Mouse (Mus musculus) embryonic stem cell, embryonic (primary cell): ENCODE measurements around the gene Lif.

Source experiments
- CTCF ChIA-PET, 4 experiments: fragments of 300-600 bp in 2 of 4; fragments of 350-600 bp in 2 of 4; sonication (Branson Sonifier 250); formaldehyde crosslinking; loops; one replicate each; lab custom pipeline; 2022; ENCODE audit warnings: inconsistent platforms in 2 of 4; lab: Charles Lee
- POLR2A ChIA-PET, 4 experiments: fragments of 300-600 bp in 2 of 4; fragments of 350-600 bp in 2 of 4; sonication (Branson Sonifier 250); formaldehyde crosslinking; loops; one replicate each; lab custom pipeline; 2022; ENCODE audit warnings: antibody characterized with exemption in 4 of 4, inconsistent platforms in 1 of 4; lab: Charles Lee

Gene Lif

DNA sequence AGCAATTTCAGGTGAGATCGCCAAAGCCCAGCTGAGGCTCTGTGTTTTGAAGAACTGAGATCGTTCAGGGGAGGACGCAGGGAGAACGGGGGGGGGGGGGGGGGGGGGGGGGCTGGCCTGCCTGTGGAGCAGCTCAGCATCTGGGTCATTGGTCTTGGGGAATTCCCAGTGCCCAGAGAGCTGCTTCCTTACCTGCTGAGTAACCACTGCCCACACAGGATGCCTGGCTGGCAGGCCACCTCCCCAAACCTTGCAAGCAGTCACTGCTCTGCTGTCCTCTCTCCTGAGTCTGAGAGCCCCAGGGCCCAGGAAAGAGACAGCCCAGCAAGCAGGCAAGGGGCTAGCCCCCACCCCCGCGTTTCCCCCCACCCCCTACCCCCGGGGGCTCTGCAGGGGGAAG, 5.5 kb downstream of the Lif start:
- CTCF ChIA-PET = interaction anchor here in 3 of 4 experiments (0.5 to 2.6 kb wide), 11 partner anchors 8 to 1119 kb away, joined by 3 to 34 read pairs (median 3); partner anchors contain the start of gene Rnf215 (in 1 of the 3)
- POLR2A ChIA-PET = interaction anchor here in 3 of 4 experiments (0.6 to 3.4 kb wide), 8 partner anchors 8 to 124 kb away, joined by 3 to 17 read pairs (median 4); no protein-coding TSS in a partner anchor

DNA sequence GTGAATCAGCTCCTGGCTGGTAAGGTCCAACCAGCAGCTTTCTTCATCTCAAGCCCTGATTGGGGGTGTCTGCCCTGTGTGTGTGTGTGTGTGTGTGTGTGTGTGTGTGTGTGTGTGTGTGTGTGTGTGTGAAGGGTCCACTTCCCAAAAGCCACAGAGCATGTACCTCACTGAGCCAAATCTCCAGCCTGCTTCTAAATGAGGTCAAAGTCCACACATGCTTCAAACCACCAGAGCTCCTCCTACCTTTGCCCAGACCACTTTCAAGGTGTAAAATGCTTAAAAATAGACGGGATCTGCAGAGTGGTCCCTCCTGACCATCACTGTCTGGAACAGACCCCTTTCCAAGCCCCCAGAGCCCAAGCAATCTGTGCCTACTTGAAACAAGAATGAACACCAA, 5.9 kb downstream of the Lif start:
- ChIA-PET CTCF (interaction anchor here in 3 of 4 experiments (0.5 to 1.4 kb wide), 9 partner anchors 35 to 1118 kb away, joined by 3 to 6 read pairs (median 3); no protein-coding TSS in a partner anchor), POLR2A (interaction anchor here in 3 of 4 experiments (0.6 to 2.6 kb wide), 11 partner anchors 8 to 197 kb away, joined by 3 to 10 read pairs (median 3); partner anchors contain the start of gene Rnf215 (in 1 of the 3))

DNA sequence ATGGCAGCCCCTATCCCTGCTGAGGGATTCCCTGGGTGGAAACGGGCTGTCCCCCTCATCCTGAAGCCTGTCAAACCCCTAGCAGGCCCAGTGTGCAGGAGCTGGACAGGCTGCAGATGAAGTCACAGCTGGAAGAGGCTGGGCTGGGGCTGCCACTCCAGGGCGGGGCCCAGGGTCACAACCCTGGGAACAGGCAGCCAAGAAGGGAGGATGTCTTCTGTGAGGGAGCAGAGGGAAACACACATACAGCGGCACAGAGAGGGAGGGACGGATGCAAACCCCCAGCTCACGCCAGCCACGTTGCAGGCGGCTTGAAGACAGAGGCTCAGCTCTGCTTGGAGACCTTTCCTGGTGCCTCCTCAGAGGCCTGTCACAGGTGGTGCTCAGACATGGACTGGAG, 6.7 kb downstream of the Lif start:
- ChIA-PET POLR2A (interaction anchor here (0.6 to 2.6 kb wide), 7 partner anchors 17 to 197 kb away, joined by 3 to 10 read pairs (median 4); partner anchors contain the start of gene Rnf215 (in 1 of the 4)), CTCF (interaction anchor here in 3 of 4 experiments (0.5 to 1.4 kb wide), 7 partner anchors 45 to 164 kb away, joined by 3 to 4 read pairs (median 3); no protein-coding TSS in a partner anchor)

DNA sequence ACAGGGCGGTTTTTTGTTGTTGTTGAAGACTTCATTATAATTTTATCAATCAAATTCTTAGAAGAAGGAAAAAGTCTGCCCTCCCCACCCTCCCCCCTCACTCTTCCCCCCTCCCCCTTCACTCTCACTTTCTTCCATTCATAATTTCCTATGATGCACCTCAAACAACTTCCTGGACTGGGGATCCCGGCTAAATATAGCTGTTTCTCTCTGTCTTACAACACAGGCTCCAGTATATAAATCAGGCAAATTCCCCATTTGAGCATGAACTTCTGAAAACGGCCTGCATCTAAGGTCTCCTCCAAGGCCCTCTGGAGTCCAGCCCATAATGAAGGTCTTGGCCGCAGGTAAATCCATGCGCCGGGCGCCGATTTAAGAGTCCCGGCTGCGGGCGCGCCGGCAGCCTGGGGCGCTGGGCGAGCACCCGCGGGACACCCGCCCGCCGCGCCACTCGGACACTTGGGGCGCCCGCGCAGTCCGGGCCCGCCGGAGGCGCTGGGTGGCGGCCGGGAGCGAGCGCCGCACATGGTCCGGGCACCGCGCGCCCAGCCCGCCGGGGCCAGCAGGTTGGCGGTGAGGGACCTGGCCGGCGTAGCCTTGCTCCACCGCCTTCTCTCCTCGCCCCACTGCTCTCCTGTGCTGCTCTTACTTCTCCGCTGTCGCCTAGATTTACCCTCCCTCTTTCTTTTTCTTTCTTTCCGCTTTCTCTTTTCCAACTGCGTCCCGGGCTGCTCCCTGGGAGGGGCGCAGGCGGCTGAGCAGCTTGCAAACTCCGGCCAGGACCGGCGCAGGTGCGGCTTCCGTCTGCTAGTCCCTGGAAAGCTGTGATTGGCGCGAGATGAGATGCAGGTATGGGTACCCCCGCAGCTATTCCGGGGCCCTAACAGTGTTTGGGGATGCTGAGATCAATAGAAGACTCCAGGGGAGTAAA, 9.2 kb downstream of the Lif start:
- CTCF ChIA-PET = interaction anchor here (0.7 to 2.1 kb wide), 9 partner anchors 8 to 172 kb away, joined by 3 to 15 read pairs (median 4); partner anchors contain the start of gene Lif (in 1 of the 4)
- POLR2A ChIA-PET = interaction anchor here (0.5 to 2.7 kb wide), 45 partner anchors 8 to 1087 kb away, joined by 3 to 9 read pairs (median 4); partner anchors contain the start of genes Gas2l1 (in 1 of the 4), Lif (in 1 of the 4), Nf2 (in 1 of the 4) and Sec14l2 (in 1 of the 4)

DNA sequence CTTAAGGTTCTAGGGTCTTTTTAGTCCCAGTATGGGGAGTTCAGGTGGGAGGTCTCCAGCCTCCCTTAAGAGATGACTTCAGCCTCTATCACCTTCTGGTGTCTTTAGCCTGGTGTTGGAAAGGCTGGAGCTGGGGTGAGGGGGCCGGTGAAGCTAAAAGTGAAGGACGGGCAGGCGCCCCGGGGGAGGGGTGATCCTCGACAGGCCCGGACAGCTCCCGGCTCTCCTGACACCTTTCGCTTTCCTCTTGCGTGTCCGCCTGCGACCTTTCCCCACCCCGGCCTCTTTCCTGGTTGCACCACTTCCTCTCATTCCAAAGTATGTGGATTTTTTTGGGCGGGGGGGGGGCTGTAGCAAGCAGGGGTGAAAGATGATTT, 9.8 kb downstream of the Lif start:
- ChIA-PET POLR2A (interaction anchor here (0.5 to 2.7 kb wide), 44 partner anchors 8 to 1088 kb away, joined by 3 to 9 read pairs (median 4); partner anchors contain the start of genes Gas2l1 (in 1 of the 4), Lif (in 1 of the 4), Nf2 (in 1 of the 4) and Sec14l2 (in 1 of the 4)), CTCF (interaction anchor here (0.6 to 2.1 kb wide), 10 partner anchors 8 to 173 kb away, joined by 3 to 15 read pairs (median 3); partner anchors contain the start of gene Lif (in 1 of the 4))

DNA sequence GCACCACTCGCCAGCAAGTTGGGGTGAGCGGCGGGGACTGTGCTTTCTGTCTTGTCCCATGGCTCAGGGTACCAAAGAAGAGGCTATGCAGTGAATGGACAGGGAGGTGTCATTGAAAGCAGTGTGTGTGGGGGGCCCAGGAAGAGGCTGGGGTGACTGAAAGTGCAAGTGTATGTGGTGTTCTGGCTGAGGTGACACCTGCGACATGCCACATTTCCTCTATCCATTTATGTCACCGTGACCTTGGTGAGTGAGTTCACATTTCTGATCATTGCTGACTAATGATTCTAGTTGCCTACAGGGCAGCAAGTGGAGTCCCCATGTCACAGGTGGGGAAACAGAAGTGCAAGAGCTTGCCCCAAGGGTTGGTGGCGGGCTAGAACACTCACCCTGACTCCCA, 11.1 kb downstream of the Lif start:
- CTCF ChIA-PET = interaction anchor here in 3 of 4 experiments (1.3 to 3.4 kb wide), 3 partner anchors 9 to 10 kb away, joined by 5 to 25 read pairs (median 5); no protein-coding TSS in a partner anchor
- POLR2A ChIA-PET = interaction anchor here in 2 of 4 experiments (1.1 to 3.2 kb wide), 4 partner anchors 14 to 53 kb away, joined by 3 to 33 read pairs (median 6); no protein-coding TSS in a partner anchor

DNA sequence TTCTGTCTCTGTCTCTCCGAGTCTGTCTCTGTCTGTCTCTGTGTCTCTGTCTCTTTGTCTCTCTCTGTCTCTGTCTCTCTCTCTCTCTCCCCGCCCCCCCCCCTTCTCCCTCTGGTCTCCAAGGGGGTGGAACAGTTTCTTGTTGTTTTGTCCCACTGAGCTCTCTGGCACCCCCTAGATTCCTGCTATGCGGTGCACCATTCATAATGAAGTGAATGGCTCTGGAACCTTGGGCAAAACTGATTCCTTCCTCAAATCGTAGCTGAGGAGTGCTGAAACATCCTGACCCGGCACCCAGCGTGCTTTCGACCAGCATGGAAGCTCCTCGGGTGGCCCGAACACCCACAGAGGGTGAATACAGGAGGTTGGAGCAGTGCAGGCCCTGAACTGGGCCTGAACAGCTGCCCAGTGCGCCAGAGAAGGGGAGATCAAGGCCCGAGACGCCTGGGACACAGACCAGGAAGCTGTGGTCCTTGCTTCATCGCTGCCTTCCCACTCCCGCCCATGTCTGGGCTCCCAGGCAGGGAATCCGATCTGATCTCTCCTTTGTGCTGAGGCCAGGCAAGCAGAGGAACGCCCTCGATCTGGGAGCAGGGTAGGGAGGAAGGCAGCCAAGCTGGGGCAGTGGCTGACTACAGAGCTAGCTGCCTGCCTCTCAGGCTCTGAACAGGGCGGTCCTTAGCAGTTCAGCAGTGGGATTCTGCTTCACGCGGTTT, 13.5 kb downstream of the Lif start:
- ChIA-PET CTCF (interaction anchor here (0.6 to 3.4 kb wide), 97 partner anchors 8 to 1586 kb away, joined by 3 to 35 read pairs (median 5); partner anchors contain the start of genes Hormad2 (in 1 of the 4), Lif (in 1 of the 4), Nf2 (in 1 of the 4) and Rnf215 (in 1 of the 4)), POLR2A (interaction anchor here (0.5 to 3.2 kb wide), 60 partner anchors 8 to 1577 kb away, joined by 3 to 33 read pairs (median 4); partner anchors contain the start of genes Castor1 (in 1 of the 4), Nipsnap1 (in 1 of the 4) and Sec14l2 (in 1 of the 4))

DNA sequence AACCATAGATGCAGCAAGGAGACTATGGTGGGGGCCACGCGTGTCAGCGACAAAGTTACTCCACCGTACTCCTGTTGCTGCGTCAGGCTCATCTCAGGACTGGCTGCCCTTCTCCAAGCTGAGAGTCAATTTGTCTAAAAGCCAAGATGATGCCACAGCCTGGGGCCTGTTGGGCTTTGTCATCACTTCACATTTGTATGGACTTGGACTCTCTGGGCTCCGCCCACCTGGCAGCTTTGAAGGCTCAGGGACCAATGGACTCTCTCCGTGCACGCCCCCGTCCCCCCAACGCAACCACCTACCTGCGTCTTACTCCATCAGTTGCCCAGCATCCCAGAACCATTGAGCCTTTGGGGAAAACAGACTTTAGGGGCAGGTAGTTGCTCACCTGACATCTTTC, 14.2 kb downstream of the Lif start:
- ChIA-PET CTCF (interaction anchor here (0.7 to 3.4 kb wide), 38 partner anchors 8 to 550 kb away, joined by 3 to 35 read pairs (median 6); partner anchors contain the start of genes Hormad2 (in 1 of the 4), Lif (in 1 of the 4) and Rnf215 (in 1 of the 4)), POLR2A (interaction anchor here (0.6 to 3.2 kb wide), 38 partner anchors 8 to 602 kb away, joined by 3 to 33 read pairs (median 5); partner anchors contain the start of genes Castor1 (in 1 of the 4), Nipsnap1 (in 1 of the 4) and Sec14l2 (in 1 of the 4))

DNA sequence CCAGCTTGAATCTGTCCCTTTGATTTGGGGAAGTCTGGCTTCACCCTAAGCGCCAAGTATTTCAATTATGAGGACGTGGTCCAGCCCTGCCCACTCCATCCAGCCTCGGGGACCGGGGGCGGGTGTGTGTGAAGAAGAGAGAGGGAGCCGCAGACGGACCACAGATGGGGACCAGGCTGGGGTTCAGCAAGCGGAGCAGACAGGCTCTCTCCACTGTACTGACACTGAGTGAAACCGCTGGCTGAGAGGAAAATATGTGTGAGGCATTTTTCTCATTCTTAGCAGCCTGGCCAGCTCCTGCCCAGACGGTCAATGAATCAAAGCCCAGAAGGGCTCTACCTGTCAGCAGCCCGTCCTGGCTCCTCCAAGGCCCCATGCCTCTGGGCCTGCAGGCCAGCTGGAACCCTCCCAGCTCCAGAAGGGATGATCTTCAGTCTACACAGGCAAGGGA, 19.1 kb downstream of the Lif start:
- POLR2A ChIA-PET = interaction anchor here in 2 of 4 experiments (1.0 to 1.2 kb wide), 3 partner anchors 8 to 90 kb away, joined by 3 to 4 read pairs (median 3); partner anchors contain the start of gene Tbc1d10a (in 1 of the 2)
- CTCF ChIA-PET = interaction anchor here in 3 of 4 experiments (0.5 to 1.8 kb wide), 4 partner anchors 15 to 545 kb away, joined by 3 to 11 read pairs (median 5); no protein-coding TSS in a partner anchor

DNA sequence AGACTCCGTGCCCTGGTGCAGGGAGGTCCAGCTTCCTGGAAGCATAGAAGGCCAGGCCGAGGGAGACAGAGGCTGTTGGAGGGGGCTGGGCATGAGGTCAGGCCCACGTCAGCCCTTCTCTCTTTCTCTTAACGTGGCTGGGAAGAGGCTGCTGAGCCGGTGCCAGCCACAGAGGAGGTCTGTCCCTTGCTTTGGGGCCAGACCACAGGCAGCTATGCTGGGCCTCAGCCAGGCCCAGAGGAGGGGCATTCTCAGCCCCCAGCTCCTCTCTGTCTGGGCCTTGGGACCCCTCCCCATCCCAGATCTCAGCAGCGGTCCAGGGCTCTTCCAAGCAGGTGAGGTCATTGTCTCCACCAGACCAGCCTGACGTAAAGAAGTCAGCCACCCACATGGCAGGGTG, 22.6 kb downstream of the Lif start:
- POLR2A ChIA-PET = interaction anchor here in 3 of 4 experiments (0.7 to 3.1 kb wide), 7 partner anchors 9 to 411 kb away, joined by 3 to 18 read pairs (median 5); no protein-coding TSS in a partner anchor

DNA sequence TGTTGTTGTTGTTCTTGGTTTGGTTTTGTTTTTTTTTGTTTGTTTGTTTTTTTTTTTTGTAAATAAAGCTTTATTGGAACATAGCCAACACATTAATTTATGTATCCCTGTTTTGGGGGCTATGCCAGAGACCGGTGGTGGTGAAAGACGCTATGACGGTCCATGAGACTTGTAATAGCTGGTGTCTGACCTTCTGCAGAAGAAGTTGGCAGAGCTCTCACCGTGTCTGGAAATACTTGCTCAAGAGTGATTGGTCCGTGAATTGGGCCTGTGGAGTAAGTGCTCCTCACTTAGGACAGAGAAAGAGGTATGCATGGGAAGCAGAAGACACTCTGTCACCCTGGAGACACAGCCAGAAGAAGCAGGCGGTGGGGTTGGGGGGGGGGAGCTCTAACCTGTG, 24.5 kb downstream of the Lif start:
- POLR2A ChIA-PET = interaction anchor here in 3 of 4 experiments (0.7 to 3.2 kb wide), 7 partner anchors 11 to 31 kb away, joined by 3 to 33 read pairs (median 3); no protein-coding TSS in a partner anchor
- CTCF ChIA-PET = interaction anchor here (0.8 to 1.6 kb wide), 6 partner anchors 11 to 44 kb away, joined by 3 to 23 read pairs (median 6); no protein-coding TSS in a partner anchor

More for the DNA sequence above, 22.6 kb downstream of the Lif start:
- CTCF ChIA-PET = interaction anchor here in 2 of 4 experiments (1.1 to 2.2 kb wide), 7 partner anchors 9 to 21 kb away, joined by 3 to 15 read pairs (median 4); no protein-coding TSS in a partner anchor

DNA sequence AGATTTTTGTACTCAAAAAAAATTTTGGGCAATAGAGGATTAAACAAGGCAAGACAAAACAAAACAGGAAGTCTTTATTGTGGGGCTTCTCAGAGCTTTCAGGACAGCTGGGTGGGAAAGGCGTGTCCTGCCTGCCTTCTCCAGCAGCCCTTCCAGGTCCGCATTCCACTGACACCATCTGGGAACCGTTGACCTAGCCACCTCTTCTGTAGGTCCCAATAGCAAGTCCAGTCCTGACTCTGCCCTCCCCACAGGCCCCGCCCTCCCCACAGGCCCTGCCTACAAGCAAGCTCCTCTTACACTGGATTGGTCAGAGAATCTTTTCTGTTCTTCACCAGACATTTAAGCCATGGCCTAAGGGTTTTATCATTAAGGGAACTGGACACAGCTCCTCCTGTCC, 26.3 kb downstream of the Lif start:
- CTCF ChIA-PET = interaction anchor here (0.6 to 1.3 kb wide), 11 partner anchors 9 to 345 kb away, joined by 3 to 13 read pairs (median 4); no protein-coding TSS in a partner anchor

DNA sequence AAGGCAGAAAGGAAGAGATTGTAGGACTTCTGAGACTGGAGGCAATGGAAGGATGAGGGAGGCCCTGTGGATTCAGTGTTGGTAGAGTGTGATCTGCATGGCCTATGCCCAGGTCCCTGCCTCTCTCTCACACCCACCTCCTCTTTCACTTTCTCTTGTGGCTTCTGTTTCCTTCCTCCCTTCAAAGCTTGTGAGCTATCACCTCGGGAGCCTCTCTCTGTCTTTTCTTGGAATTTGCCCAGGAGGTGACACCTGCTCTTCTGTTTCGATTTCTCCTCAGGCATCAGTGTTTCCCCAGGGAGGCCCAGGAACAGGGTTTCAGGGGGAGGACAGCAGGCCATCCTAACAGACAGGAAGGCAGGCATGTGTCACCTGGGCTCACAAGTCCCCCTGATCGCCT, 31.9 kb downstream of the Lif start:
- POLR2A ChIA-PET = interaction anchor here in 2 of 4 experiments (0.7 to 1.3 kb wide), 3 partner anchors 11 to 103 kb away, joined by 3 read pairs; partner anchors contain the start of gene Tbc1d10a (in 1 of the 2)
- CTCF ChIA-PET = interaction anchor here in 2 of 4 experiments (0.6 to 1.2 kb wide), 2 partner anchors 19 to 319 kb away, joined by 3 to 10 read pairs; no protein-coding TSS in a partner anchor

More for the DNA sequence above, 26.3 kb downstream of the Lif start:
- POLR2A ChIA-PET = interaction anchor here (0.6 to 3.2 kb wide), 28 partner anchors 8 to 319 kb away, joined by 3 to 33 read pairs (median 4); no protein-coding TSS in a partner anchor

DNA sequence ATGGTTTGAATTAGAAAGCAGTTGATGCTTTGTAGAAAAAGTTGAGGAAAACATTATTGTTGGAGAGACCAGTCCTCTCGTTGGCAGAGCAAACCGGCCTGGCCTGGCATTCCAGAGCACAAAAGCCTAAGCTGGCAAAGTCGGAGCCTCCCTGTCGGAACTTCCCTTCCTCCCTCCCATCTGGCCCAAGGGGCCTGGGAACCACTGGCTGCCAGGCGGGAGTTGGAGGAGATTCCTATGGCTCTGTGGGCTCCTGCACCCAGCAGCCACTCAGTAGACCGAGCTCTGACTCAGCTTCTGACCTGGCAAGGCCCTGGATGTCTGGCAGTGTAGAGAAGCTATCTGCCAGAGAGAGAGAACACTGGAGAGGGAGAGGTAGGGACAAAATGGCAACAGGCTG, 34.3 kb downstream of the Lif start:
- ChIA-PET POLR2A (interaction anchor here in 2 of 4 experiments (0.6 to 1.5 kb wide), 3 partner anchors 9 to 154 kb away, joined by 3 read pairs; no protein-coding TSS in a partner anchor), CTCF (no interaction called here)

DNA sequence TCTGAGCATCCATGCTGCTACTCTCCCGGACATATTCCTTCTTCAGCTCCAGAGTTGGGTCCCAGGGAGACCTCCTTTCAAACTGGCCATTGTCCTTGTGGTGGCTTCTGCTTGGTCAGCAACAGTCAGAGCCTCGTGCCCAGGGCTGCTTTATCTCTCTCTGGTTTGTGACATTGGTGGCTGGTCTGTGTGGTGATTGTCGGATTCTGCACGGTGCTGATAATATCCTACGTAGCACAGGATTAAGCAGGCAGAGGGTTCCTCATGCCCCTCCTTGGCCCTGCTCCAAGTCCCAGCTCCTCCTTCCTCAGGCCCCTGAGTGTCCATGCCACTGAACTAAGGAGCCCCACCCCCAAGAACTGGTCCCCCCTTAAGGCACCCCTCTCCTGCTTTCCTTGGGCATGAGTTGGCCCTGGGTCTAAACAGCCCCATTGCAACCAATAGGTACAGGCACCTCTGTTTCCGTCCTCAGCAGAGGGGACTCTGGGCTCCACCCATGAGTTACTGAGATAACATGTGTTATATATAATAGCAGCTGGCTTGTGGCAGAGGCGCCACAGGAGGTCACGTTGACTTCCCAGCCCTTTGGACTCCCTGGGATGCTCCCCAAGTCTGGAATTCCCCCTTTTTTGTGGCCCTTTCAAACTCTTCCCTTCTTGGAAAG, 35.0 kb downstream of the Lif start:
- CTCF ChIA-PET = interaction anchor here in 2 of 4 experiments (0.6 to 1.0 kb wide), 3 partner anchors 8 to 317 kb away, joined by 3 to 6 read pairs (median 3); no protein-coding TSS in a partner anchor
- POLR2A ChIA-PET = interaction anchor here in 2 of 4 experiments (0.6 to 1.5 kb wide), 4 partner anchors 8 to 107 kb away, joined by 3 to 4 read pairs (median 3); no protein-coding TSS in a partner anchor
